Mouse (Mus musculus): ENCODE results near the gene Pax1. TPM values are rescaled to one million over a fixed set of nuclear protein-coding genes. Genes with fewer than 3 reads are reported as not detected.

Gene Pax1
- polyA plus RNA-seq, 1 experiment from 2014 or later, result not detected

DNA sequence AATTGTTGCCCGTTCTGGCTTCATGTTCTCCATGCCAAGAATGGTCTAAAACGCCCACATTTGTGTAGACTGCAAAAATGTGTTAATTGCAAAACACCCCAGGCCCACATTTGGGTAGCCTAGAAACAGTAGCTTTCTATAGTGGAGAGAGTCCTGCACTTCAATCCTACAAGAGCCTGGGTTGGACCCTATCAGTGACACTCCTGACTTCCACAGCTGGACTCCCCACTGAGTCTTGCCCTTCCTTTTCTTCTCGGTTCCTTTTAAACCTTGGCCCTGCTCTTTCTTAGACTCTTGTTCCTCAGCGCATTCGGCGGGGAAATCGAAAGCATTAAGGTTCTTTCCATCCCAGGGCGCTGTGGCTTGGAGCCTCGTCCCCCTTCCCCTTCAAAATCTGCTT lies 7.8 kb downstream of the Pax1 start:
- H3K27me3 ChIP-seq (ENCODE audit: control insufficient read depth, insufficient read depth, low read depth, low read length), result peaks cover 76% of the 10 kb centered on the region
- no peaks in the 10 kb centered on the region for H3K9me3 ChIP-seq (replicated peaks; ENCODE audit: control insufficient read depth, low read length, poor library complexity, severe bottlenecking)
- H3K4me1 ChIP-seq (ENCODE audit: control insufficient read depth, insufficient read depth, low read length), result peaks cover 6% of the 10 kb centered on the region; the same call in 1 of the 2 replicates
- no peak overlapping the region for H3K9ac ChIP-seq (ENCODE audit: low read depth, low read length)
- WGBS, result 3% methylated on average over 9 of the region's 9 CpGs
- H3K4me3 ChIP-seq (ENCODE audit: low read depth, low read length), result no peak overlapping the region
- H3K27ac ChIP-seq (ENCODE audit: low read length), result no peak overlapping the region
- no peaks in the 10 kb centered on the region for H3K36me3 ChIP-seq (ENCODE audit: control insufficient read depth, insufficient read depth, low read length)
- ATAC-seq, result no peak
- H3K4me2 ChIP-seq (ENCODE audit: low read length), result no peak overlapping the region

DNA sequence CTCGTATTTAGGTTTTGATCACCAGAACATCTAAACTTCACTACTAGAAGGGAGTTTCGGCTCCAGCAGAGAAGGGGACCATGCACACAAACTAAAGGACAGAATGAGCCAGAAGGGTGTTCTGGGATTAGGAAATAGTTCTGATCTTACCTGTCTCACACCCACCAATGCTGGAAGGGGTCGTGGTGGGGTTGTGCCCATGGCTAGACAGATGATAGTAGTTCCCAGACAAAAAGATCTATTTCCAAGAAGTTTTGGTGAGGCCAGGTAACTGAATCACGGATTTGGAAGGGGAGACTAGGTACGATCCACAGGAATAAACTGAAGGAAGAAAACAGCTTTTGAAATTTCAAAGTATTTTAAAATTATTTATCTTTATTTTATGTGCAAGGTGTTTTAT lies 8.4 kb downstream of the Pax1 start:
- Histone ChIP-seq H3K4me1 (ENCODE audit: control insufficient read depth, insufficient read depth, low read length) (peaks cover 3% of the 10 kb centered on the region; the same call in 1 of the 2 replicates), H3K27me3 (ENCODE audit: control insufficient read depth, insufficient read depth, low read depth, low read length) (peaks cover 77% of the 10 kb centered on the region), H3K4me3 (ENCODE audit: low read depth, low read length) (no peak overlapping the region), H3K4me2 (ENCODE audit: low read length) (no peak overlapping the region), H3K9ac (ENCODE audit: low read depth, low read length) (no peak overlapping the region), H3K27ac (ENCODE audit: low read length) (no peak overlapping the region), H3K9me3 (replicated peaks; ENCODE audit: control insufficient read depth, low read length, poor library complexity, severe bottlenecking) (no peaks in the 10 kb centered on the region), H3K36me3 (ENCODE audit: control insufficient read depth, insufficient read depth, low read length) (no peaks in the 10 kb centered on the region)
- ATAC-seq, result no peak
- WGBS, result 10% methylated on average over 5 of the region's 5 CpGs

DNA sequence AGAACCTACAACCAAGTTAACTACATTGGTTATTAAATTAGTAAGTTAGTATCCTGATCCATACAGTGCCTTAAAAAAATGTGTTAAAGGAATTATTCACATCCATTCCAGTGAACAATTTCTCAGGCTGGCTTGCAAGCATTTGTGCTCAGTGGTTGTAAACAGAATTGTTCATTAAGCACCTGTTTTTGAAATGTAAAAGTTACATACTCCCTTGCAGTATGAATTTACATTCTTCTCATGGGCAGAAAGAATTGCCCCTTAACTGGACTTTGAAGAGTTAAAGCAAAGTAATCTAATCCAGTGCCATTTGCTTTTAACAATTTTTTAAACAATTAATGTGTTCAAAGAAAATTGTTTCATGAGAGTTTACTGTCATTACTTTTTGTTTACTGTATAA lies 9.6 kb downstream of the Pax1 start:
- Histone ChIP-seq H3K9ac (ENCODE audit: low read depth, low read length) (no peak overlapping the region), H3K4me3 (ENCODE audit: low read depth, low read length) (no peak overlapping the region), H3K27ac (ENCODE audit: low read length) (no peak overlapping the region), H3K9me3 (replicated peaks; ENCODE audit: control insufficient read depth, low read length, poor library complexity, severe bottlenecking) (no peaks in the 10 kb centered on the region), H3K4me1 (ENCODE audit: control insufficient read depth, insufficient read depth, low read length) (no peaks in the 10 kb centered on the region), H3K27me3 (ENCODE audit: control insufficient read depth, insufficient read depth, low read depth, low read length) (peaks cover 74% of the 10 kb centered on the region), H3K36me3 (ENCODE audit: control insufficient read depth, insufficient read depth, low read length) (no peaks in the 10 kb centered on the region), H3K4me2 (ENCODE audit: low read length) (no peak overlapping the region)
- ATAC-seq, result no peak

DNA sequence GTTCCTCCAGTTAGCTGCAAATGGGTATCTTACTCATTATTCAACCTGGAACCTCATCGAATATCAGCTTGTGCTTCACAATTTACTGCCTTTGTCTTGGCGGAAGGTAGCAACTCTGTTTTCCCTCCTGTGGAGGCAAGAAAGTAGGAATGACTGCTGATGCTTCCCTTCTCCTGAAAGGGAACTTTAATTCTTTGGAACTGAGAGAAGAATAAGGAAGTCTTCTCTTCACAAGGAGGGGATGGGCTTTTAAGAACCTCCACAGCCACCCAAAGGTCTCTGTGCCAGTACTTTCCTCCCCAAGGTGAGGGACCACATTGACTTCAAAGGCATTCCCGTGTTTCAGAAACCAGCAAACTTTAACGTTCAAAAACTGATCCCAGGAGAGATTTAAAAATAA lies 10.1 kb downstream of the Pax1 start:
- H3K9me3 ChIP-seq (replicated peaks; ENCODE audit: control insufficient read depth, low read length, poor library complexity, severe bottlenecking), result no peaks in the 10 kb centered on the region
- no peak overlapping the region for H3K27ac ChIP-seq (ENCODE audit: low read length)
- no peaks in the 10 kb centered on the region for H3K36me3 ChIP-seq (ENCODE audit: control insufficient read depth, insufficient read depth, low read length)
- no peak overlapping the region for H3K4me2 ChIP-seq (ENCODE audit: low read length)
- WGBS, result 3% methylated on average over 4 of the region's 4 CpGs
- no peak overlapping the region for H3K4me3 ChIP-seq (ENCODE audit: low read depth, low read length)
- H3K4me1 ChIP-seq (ENCODE audit: control insufficient read depth, insufficient read depth, low read length), result no peaks in the 10 kb centered on the region
- no peak for ATAC-seq
- no peak overlapping the region for H3K9ac ChIP-seq (ENCODE audit: low read depth, low read length)
- peaks cover 75% of the 10 kb centered on the region for H3K27me3 ChIP-seq (ENCODE audit: control insufficient read depth, insufficient read depth, low read depth, low read length)

DNA sequence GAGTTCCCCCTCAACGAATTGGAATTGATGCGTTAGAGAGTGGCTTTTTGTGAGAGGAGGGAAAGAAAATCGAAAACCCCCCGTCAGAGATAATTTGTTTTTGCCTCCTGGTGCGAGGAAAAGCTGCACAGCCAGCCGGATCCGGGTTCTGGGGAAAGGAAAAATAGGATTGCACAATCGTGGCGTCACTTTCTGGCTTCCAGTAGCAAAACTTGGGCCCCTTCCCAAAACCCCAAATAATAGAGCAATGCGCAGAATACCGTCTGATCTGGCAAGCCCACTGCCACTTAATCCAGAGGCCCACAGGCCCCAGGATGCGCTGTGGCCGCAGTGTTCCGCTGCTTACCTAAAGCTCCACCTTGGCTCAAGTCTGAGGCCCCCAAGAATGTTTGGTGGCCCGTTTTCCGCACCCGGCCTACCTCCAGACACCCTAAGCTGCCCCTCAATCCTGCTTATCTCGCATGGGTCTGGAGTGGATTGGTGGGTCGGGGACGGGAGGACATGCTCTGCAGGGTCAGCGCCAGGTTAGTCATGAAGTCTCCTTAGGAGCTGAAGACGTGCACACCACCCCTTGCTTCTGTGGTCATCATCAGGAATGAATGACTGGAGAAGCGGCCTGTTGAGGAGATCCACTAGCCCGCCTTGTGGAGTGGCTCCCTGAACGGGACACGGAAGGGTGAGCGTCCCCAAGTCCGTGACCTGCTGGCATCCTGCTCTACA lies 11.4 kb downstream of the Pax1 start:
- WGBS, result 1% methylated on average over 28 of the region's 28 CpGs
- H3K27ac ChIP-seq (ENCODE audit: low read length), result no peak overlapping the region
- ATAC-seq, result no peak; the same call in 1 of the 2 replicates

DNA sequence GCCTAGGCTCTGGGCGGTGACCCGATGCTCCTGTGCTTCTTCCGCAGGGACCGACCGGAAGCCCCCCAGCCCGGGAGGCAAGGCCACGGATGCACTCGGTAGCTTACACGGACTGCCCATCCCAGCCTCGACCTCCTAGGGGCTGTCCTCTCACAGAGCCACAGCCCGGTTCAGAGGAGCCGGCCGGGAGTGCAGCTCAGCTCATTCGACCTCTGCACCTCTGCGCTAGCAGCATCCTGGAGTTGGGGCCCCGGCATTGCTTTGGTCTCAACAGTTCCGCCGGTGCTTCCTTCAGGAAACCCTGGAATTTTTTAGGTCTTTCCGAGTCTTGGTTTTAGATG lies 11.9 kb downstream of the Pax1 start:
- WGBS, result 0% methylated on average over 19 of the region's 19 CpGs
- ATAC-seq, result no peak
- no peak overlapping the region for H3K9ac ChIP-seq (ENCODE audit: low read depth, low read length)
- H3K9me3 ChIP-seq (replicated peaks; ENCODE audit: control insufficient read depth, low read length, poor library complexity, severe bottlenecking), result no peaks in the 10 kb centered on the region
- H3K27ac ChIP-seq (ENCODE audit: low read length), result no peak overlapping the region
- H3K4me2 ChIP-seq (ENCODE audit: low read length), result no peak overlapping the region
- no peaks in the 10 kb centered on the region for H3K4me1 ChIP-seq (ENCODE audit: control insufficient read depth, insufficient read depth, low read length)
- H3K36me3 ChIP-seq (ENCODE audit: control insufficient read depth, insufficient read depth, low read length), result no peaks in the 10 kb centered on the region
- H3K27me3 ChIP-seq (ENCODE audit: control insufficient read depth, insufficient read depth, low read depth, low read length), result peaks cover 80% of the 10 kb centered on the region
- no peak overlapping the region for H3K4me3 ChIP-seq (ENCODE audit: low read depth, low read length)

More for the DNA sequence above, 11.4 kb downstream of the Pax1 start:
- Histone ChIP-seq H3K36me3 (ENCODE audit: control insufficient read depth, insufficient read depth, low read length) (no peaks in the 10 kb centered on the region), H3K4me3 (ENCODE audit: low read depth, low read length) (no peak overlapping the region), H3K9me3 (replicated peaks; ENCODE audit: control insufficient read depth, low read length, poor library complexity, severe bottlenecking) (no peaks in the 10 kb centered on the region), H3K9ac (ENCODE audit: low read depth, low read length) (no peak overlapping the region), H3K4me2 (ENCODE audit: low read length) (no peak overlapping the region), H3K4me1 (ENCODE audit: control insufficient read depth, insufficient read depth, low read length) (no peaks in the 10 kb centered on the region), H3K27me3 (ENCODE audit: control insufficient read depth, insufficient read depth, low read depth, low read length) (peaks cover 78% of the 10 kb centered on the region)

DNA sequence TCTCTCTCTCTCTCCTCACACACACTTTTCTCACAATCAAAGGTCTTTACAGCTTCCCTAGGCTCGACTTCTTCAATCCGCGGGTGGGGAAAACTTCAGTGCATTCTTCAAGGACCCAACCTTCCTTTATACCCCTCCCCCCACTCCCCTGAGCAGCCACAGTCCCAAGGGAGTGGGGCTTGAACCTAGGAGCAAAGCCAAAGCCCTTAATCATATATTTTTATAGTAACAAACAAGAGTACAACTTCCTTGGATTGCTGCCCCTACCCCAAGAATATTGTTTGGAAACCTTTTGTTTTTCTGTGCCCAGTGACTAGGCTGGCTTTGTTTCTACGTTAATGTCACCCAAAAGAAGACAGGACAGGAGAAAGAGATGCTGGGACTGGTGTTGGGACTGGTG lies 12.5 kb downstream of the Pax1 start:
- WGBS, result 1% methylated on average over 4 of the region's 4 CpGs
- no peaks in the 10 kb centered on the region for H3K9me3 ChIP-seq (replicated peaks; ENCODE audit: control insufficient read depth, low read length, poor library complexity, severe bottlenecking)
- H3K27me3 ChIP-seq (ENCODE audit: control insufficient read depth, insufficient read depth, low read depth, low read length), result peaks cover 80% of the 10 kb centered on the region
- H3K4me1 ChIP-seq (ENCODE audit: control insufficient read depth, insufficient read depth, low read length), result no peaks in the 10 kb centered on the region
- H3K4me3 ChIP-seq (ENCODE audit: low read depth, low read length), result no peak overlapping the region
- H3K9ac ChIP-seq (ENCODE audit: low read depth, low read length), result no peak overlapping the region
- H3K4me2 ChIP-seq (ENCODE audit: low read length), result no peak overlapping the region
- no peaks in the 10 kb centered on the region for H3K36me3 ChIP-seq (ENCODE audit: control insufficient read depth, insufficient read depth, low read length)
- no peak overlapping the region for H3K27ac ChIP-seq (ENCODE audit: low read length)
- no peak for ATAC-seq

DNA sequence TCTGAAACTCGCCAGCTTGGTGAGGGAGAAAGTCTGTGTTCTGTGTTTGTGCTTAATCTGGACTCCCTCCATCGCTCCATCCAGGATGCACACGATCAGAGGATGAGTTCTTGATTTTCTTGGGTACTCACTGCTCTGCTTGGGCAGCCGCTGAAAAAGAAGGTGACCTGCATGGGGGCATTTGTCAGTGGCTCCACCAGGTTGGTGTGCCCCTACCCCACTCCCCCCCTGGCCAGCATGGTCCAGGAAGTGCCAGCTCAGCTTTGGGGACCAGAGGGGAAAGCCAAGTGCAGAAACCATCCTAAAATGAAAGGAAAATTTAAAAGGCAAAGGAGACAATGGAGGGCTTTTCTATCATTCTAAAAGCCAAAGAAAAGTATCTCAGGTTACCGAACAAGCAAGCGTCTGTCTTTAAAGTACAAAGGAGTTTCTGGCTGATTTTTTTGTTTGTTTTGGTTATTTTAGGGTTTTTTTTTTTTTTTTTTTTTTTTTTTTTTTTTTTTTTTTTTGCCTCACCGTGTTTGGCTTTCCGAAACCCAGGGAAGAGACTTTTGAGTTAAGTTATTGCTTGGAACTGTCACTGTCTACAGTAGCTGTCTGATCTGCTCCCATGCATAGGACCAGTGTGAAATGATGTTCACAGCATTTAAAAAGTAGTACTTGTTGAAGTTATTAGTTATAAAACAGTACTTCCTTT lies 13.4 kb downstream of the Pax1 start:
- Histone ChIP-seq H3K4me3 (ENCODE audit: low read depth, low read length) (no peak overlapping the region), H3K4me2 (ENCODE audit: low read length) (no peak overlapping the region), H3K27ac (ENCODE audit: low read length) (no peak overlapping the region), H3K9ac (ENCODE audit: low read depth, low read length) (no peak overlapping the region), H3K36me3 (ENCODE audit: control insufficient read depth, insufficient read depth, low read length) (no peaks in the 10 kb centered on the region), H3K4me1 (ENCODE audit: control insufficient read depth, insufficient read depth, low read length) (no peaks in the 10 kb centered on the region), H3K27me3 (ENCODE audit: control insufficient read depth, insufficient read depth, low read depth, low read length) (peaks cover 72% of the 10 kb centered on the region), H3K9me3 (replicated peaks; ENCODE audit: control insufficient read depth, low read length, poor library complexity, severe bottlenecking) (no peaks in the 10 kb centered on the region)
- no peak for ATAC-seq
- WGBS, result 6% methylated on average over 8 of the region's 8 CpGs

DNA sequence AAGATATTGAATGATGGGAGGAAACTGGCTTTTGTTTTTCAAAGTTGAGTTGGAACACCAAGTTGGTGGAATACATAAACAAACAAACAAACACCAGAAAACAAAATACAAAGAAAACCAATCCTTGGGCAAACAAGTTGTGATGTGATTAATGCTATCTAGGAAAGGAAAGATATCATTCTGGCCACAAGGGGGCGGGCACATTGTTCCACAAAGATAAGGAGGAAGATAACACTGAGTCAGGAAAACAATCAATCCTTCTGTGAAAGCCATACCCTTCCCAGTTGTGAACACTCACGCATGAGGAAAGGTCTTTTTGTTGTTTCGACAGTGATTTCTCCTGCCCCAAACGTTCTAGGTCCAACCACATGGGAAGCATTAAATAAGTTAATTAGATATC lies 17.2 kb downstream of the Pax1 start:
- WGBS, result 17% methylated on average over 4 of the region's 4 CpGs
- no peaks in the 10 kb centered on the region for H3K36me3 ChIP-seq (ENCODE audit: control insufficient read depth, insufficient read depth, low read length)
- peaks cover 41% of the 10 kb centered on the region for H3K27me3 ChIP-seq (ENCODE audit: control insufficient read depth, insufficient read depth, low read depth, low read length)
- H3K4me3 ChIP-seq (ENCODE audit: low read depth, low read length), result no peak overlapping the region
- ATAC-seq, result no peak
- no peak overlapping the region for H3K9ac ChIP-seq (ENCODE audit: low read depth, low read length)
- H3K4me2 ChIP-seq (ENCODE audit: low read length), result no peak overlapping the region
- H3K4me1 ChIP-seq (ENCODE audit: control insufficient read depth, insufficient read depth, low read length), result no peaks in the 10 kb centered on the region
- H3K27ac ChIP-seq (ENCODE audit: low read length), result no peak overlapping the region
- no peaks in the 10 kb centered on the region for H3K9me3 ChIP-seq (replicated peaks; ENCODE audit: control insufficient read depth, low read length, poor library complexity, severe bottlenecking)

Measured in midbrain, embryonic 16.5 days (tissue).